Mouse (Mus musculus): ENCODE results near the gene Pbx3. TPM values are rescaled to one million over a fixed set of nuclear protein-coding genes. Genes with fewer than 3 reads are reported as not detected.

The Pbx3 gene
- polyA plus RNA-seq, 1 experiment from 2014 or later, result 12.0 TPM

DNA sequence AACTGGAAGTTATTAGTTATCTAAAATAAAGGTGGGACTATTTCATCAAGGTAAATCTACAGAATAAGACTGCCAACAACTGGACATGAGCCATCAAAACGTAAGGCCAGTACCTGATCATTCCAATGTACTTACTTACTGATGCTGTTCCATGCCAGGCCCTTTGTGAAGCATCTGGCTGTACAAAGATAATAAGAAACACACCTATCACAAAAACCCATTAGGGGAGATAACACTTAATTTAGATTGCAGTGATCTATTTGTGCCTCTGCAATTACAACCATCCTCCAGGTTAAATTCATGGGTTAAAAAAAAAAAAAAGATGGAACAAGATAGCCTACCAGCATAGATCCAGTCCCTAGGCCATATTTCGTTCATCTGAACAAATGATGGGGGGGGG lies 88.7 kb downstream of the Pbx3 start:
- Histone ChIP-seq H3K36me3 (no peaks in the 10 kb centered on the region), H3K27ac (no peak overlapping the region), H3K9me3 (replicated peaks) (no peaks in the 10 kb centered on the region), H3K27me3 (replicated peaks) (no peaks in the 10 kb centered on the region), H3K9ac (no peak overlapping the region), H3K4me3 (no peak overlapping the region), H3K4me1 (peaks cover 9% of the 10 kb centered on the region), H3K4me2 (no peak overlapping the region)
- 57% methylated on average over 2 of the region's 2 CpGs for WGBS (ENCODE audit: insufficient replicate concordance)
- ATAC-seq, result no peak

DNA sequence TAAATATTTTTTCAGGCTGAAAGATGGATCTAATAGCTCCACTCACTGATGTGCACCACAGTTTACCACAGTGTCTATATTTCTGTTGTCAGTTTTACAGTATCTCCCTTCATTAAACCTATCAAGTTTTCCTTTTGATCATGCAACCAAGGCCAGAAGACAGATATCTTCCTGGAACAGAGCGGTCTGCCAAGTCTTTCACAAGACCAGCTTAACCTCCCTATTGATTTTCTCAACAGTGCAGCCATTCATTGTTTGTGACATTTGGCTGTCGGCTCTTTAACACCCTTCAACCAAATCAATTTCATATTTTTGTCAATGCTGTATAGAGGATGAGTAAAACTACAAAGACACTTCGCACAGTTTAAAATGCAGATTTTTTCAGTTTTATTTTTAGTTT lies 91.9 kb downstream of the Pbx3 start:
- no peak for ATAC-seq
- H3K27ac ChIP-seq, result no peak overlapping the region
- no peaks in the 10 kb centered on the region for H3K27me3 ChIP-seq (replicated peaks)
- H3K36me3 ChIP-seq, result no peaks in the 10 kb centered on the region
- peaks cover 9% of the 10 kb centered on the region for H3K4me1 ChIP-seq
- H3K9me3 ChIP-seq (replicated peaks), result no peaks in the 10 kb centered on the region
- no peak overlapping the region for H3K4me3 ChIP-seq
- 80% methylated on average over 3 of the region's 3 CpGs for WGBS (ENCODE audit: insufficient replicate concordance)
- H3K9ac ChIP-seq, result no peak overlapping the region
- no peak overlapping the region for H3K4me2 ChIP-seq

DNA sequence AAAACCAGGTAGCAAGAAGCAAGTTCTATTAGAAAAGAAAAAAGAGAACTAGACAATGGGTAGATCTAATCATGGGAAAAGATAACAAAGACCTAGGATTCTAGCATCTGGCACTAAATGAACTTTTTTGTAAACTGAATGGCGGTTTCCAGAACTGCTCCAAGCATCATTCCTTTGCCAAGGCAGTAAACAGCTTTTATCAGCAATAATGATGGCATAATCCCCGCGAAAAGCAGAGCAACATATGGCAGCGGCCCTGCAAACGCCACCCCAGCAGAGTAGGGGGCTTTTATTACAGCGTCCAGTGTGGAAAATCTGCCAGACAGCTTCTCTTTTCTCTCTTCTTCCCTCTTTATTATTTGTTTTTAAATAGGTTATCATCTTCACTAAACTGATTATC lies 93.2 kb downstream of the Pbx3 start:
- H3K9ac ChIP-seq, result no peak overlapping the region
- H3K4me3 ChIP-seq, result no peak overlapping the region
- WGBS (ENCODE audit: insufficient replicate concordance), result 79% methylated on average over 6 of the region's 6 CpGs
- no peaks in the 10 kb centered on the region for H3K27me3 ChIP-seq (replicated peaks)
- H3K9me3 ChIP-seq (replicated peaks), result no peaks in the 10 kb centered on the region
- no peak for ATAC-seq
- H3K4me1 ChIP-seq, result peaks cover 9% of the 10 kb centered on the region
- H3K27ac ChIP-seq, result no peak overlapping the region
- H3K4me2 ChIP-seq, result no peak overlapping the region
- no peaks in the 10 kb centered on the region for H3K36me3 ChIP-seq

DNA sequence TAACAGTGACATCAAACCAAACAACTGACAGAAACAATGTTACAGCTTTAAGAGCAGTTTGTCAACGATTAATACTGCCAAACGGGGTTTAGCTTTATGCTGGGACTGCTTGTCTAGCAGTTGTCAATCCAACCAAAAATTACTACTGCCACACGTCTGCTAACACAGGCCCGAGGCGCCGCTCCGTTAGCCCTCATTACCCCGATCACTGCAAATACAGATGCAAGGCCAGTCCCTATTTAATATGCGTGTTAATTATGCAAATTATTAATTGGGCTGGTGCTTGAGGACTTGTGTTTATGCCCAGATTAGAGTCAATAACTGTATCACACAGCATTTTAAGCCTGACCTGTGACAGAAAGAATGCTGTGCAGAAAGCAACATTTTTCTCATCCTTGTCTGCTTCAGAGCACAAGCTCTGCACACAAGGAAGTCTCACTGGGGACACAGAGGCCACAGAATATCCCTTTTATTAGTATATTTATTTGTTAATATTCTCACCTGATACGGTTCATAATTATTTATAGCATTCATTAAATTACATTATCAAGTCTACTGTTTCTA lies 97.2 kb downstream of the Pbx3 start:
- no peak overlapping the region for H3K27ac ChIP-seq
- no peaks in the 10 kb centered on the region for H3K27me3 ChIP-seq (replicated peaks)
- H3K4me2 ChIP-seq, result no peak overlapping the region
- no peaks in the 10 kb centered on the region for H3K4me1 ChIP-seq
- no peaks in the 10 kb centered on the region for H3K36me3 ChIP-seq
- H3K9ac ChIP-seq, result no peak overlapping the region
- H3K9me3 ChIP-seq (replicated peaks), result no peaks in the 10 kb centered on the region
- no peak for ATAC-seq
- no peak overlapping the region for H3K4me3 ChIP-seq
- 82% methylated on average over 10 of the region's 10 CpGs for WGBS (ENCODE audit: insufficient replicate concordance)

DNA sequence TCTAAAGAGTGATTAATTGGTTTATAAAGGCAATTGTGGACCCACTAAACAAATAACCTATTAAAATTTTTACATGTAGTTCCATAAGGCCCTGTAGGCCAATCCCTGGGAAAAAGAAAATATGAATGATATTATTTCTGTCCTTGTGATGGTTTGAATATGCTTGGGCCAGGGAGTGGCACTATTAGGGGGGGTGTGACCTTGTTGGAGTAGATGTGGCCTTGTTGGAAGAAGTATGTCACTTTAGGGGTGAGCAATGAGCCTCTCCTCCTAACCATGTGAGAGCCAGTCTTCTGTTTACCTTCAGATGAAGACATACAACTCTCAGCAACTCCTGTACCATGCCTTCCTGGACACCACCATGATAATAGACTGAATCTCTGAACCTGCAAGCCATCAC lies 110.9 kb downstream of the Pbx3 start:
- Histone ChIP-seq H3K9me3 (replicated peaks) (no peaks in the 10 kb centered on the region), H3K4me1 (0 out of 2 replicates have a peak, but pooled peaks cover 2% of the 10 kb centered on the region), H3K9ac (no peak overlapping the region), H3K4me3 (no peak overlapping the region), H3K36me3 (no peaks in the 10 kb centered on the region), H3K27ac (no peak overlapping the region), H3K4me2 (no peak overlapping the region), H3K27me3 (replicated peaks) (no peaks in the 10 kb centered on the region)
- ATAC-seq, result no peak

DNA sequence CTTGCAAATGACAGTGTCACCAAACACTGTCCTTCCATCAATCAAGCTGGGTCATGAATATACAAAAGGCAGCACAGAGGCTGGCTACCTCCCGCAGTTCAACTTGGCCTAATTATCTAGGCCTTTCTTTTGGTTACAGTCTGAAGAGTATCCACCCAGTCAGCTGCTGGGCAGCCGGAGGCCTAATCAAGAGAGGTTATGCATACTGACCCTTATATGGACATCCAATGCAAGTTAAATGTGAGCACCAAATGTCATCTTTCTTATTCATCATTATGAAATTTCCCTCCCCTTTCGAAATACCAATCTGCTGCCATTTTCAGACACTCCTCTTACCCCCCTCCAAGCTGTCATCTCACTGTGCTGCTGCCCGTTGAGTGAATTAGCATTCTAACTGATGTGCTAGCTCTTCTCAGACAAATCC lies 112.3 kb downstream of the Pbx3 start:
- Histone ChIP-seq H3K36me3 (no peaks in the 10 kb centered on the region), H3K4me3 (no peak overlapping the region), H3K4me1 (0 out of 2 replicates have a peak, but pooled peaks cover 2% of the 10 kb centered on the region), H3K27ac (no peak overlapping the region), H3K4me2 (no peak overlapping the region), H3K9ac (no peak overlapping the region), H3K9me3 (replicated peaks) (no peaks in the 10 kb centered on the region), H3K27me3 (replicated peaks) (no peaks in the 10 kb centered on the region)
- ATAC-seq, result no peak
- 71% methylated on average over 4 of the region's 4 CpGs for WGBS (ENCODE audit: insufficient replicate concordance)

DNA sequence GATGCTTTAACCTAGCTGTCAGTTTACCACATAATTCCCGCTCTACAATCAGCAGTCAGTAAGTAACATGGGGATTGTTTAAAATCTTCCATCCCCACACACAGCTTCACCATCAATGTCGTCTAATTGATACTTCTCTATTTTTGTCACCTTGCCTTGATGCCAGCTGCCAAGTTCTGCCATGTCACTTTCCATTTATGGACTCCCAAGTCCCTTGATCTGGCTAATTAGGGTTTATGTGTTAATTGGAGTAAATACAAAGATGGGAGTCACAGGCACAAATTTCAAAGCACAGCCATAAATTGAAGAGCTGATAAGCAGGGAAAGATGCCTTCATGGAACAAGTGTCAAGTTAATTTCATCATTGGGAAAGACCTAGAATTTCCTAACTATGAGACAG lies 114.7 kb downstream of the Pbx3 start:
- H3K36me3 ChIP-seq, result no peaks in the 10 kb centered on the region
- no peaks in the 10 kb centered on the region for H3K27me3 ChIP-seq (replicated peaks)
- H3K27ac ChIP-seq, result no peak overlapping the region
- H3K4me2 ChIP-seq, result no peak overlapping the region
- ATAC-seq, result no peak
- no peaks in the 10 kb centered on the region for H3K9me3 ChIP-seq (replicated peaks)
- no peak overlapping the region for H3K4me3 ChIP-seq
- WGBS (ENCODE audit: insufficient replicate concordance), result 68% methylated on average over 2 of the region's 2 CpGs
- H3K9ac ChIP-seq, result no peak overlapping the region
- 0 out of 2 replicates have a peak, but pooled peaks cover 9% of the 10 kb centered on the region for H3K4me1 ChIP-seq

DNA sequence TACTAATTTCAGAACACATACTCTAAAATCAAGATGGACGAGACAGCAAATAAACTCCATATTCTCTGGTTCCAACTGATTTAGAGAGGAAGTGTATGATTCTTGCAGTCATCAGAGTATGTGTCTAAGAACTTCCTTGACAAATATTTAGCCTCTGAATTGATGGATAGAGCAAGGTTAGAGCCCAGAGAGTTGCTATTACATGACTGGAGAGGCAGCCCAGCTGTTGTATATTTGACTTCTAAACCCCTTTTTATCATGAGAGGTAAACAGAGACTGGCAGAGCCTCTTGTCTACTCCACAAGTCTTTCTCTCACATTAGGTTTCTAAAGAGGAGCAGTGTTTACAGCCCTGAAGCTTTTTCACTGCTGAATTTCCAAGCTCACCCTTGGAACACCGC lies 115.3 kb downstream of the Pbx3 start:
- 68% methylated on average over 2 of the region's 2 CpGs for WGBS (ENCODE audit: insufficient replicate concordance)
- Histone ChIP-seq H3K9ac (no peak overlapping the region), H3K4me3 (no peak overlapping the region), H3K9me3 (replicated peaks) (no peaks in the 10 kb centered on the region), H3K27ac (no peak overlapping the region), H3K4me2 (no peak overlapping the region), H3K27me3 (replicated peaks) (no peaks in the 10 kb centered on the region), H3K36me3 (no peaks in the 10 kb centered on the region), H3K4me1 (0 out of 2 replicates have a peak, but pooled peaks cover 12% of the 10 kb centered on the region)
- ATAC-seq, result no peak

DNA sequence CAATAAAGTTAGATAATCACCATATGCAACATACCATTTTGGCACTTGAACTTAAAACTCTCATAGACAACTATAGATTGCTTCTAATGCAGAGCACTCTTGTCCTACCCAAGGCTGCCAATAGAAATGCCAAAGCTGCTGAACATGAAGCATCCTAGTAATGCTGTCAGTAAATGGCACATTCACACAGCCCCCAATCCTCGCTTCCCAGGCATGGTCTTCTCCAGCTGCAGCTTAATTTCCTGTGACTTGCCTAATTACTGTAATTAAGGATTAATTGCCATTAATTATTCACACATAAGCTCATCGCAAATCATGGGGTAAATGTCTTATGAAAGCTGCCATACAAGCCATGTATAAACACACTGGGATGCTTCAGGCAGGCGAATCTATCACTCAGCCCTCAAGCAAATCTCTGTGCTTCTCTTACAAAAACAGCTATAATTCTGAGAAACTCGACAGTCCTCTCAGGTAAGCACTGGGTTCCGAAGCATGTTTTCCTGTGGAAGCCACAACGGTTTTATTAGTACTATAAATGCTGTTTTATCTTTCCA lies 116.9 kb downstream of the Pbx3 start:
- Histone ChIP-seq H3K4me1 (0 out of 2 replicates have a peak, but pooled peaks cover 12% of the 10 kb centered on the region), H3K27ac (no peak overlapping the region), H3K4me2 (no peak overlapping the region), H3K4me3 (no peak overlapping the region), H3K36me3 (no peaks in the 10 kb centered on the region), H3K9me3 (replicated peaks) (no peaks in the 10 kb centered on the region), H3K9ac (no peak overlapping the region), H3K27me3 (replicated peaks) (no peaks in the 10 kb centered on the region)
- 71% methylated on average over 6 of the region's 6 CpGs for WGBS (ENCODE audit: insufficient replicate concordance)
- no peak for ATAC-seq

DNA sequence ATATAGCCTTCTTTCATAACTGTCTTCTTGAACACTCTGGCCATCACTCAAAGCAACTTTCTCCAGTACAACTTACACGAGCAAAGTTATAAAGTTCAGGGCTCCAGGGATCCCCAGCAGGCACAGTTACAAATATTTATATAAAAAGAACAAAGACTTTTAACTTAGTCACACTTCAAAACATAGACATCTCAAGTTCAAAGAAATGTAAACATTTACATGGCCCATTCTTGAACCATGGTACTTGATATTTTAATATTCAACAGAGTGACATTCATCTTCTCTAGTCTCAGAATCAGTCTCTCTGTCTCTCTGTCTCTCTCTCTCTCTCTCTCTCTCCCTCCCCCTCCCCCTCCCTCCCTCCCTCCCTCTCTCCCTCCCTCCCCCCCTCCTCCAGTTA lies 119.3 kb downstream of the Pbx3 start:
- Histone ChIP-seq H3K4me2 (no peak overlapping the region), H3K9ac (no peak overlapping the region), H3K4me1 (peaks cover 21% of the 10 kb centered on the region), H3K36me3 (no peaks in the 10 kb centered on the region), H3K9me3 (replicated peaks) (no peaks in the 10 kb centered on the region), H3K4me3 (no peak overlapping the region), H3K27ac (no peak overlapping the region), H3K27me3 (replicated peaks) (no peaks in the 10 kb centered on the region)
- no peak for ATAC-seq
- WGBS (ENCODE audit: insufficient replicate concordance), result 35% methylated on average over 1 of the region's 1 CpGs

DNA sequence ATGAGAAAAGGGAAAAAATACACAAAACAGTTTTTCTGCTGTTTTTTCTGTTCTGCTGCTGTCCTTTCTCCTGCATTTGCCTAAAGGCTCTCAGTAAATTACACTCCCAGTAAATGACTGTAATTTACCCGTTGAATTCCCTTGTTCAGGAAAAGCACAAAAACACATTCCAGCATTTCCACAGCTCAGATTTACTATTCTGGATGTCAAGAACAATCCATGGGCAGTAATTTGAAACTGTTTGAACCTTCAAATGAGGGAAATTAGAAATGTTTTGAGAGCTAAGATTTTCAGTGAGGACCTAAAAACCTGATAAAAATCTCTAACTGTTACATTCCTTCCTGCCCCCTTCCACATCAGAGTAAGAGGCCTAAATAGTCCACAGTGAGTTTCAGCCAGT lies 119.8 kb downstream of the Pbx3 start:
- no peak overlapping the region for H3K4me2 ChIP-seq
- no peak for ATAC-seq
- H3K9me3 ChIP-seq (replicated peaks), result no peaks in the 10 kb centered on the region
- no peaks in the 10 kb centered on the region for H3K27me3 ChIP-seq (replicated peaks)
- 41% methylated on average over 1 of the region's 1 CpGs for WGBS (ENCODE audit: insufficient replicate concordance)
- no peak overlapping the region for H3K27ac ChIP-seq
- peaks cover 21% of the 10 kb centered on the region for H3K4me1 ChIP-seq
- H3K4me3 ChIP-seq, result no peak overlapping the region
- H3K36me3 ChIP-seq, result no peaks in the 10 kb centered on the region
- no peak overlapping the region for H3K9ac ChIP-seq

DNA sequence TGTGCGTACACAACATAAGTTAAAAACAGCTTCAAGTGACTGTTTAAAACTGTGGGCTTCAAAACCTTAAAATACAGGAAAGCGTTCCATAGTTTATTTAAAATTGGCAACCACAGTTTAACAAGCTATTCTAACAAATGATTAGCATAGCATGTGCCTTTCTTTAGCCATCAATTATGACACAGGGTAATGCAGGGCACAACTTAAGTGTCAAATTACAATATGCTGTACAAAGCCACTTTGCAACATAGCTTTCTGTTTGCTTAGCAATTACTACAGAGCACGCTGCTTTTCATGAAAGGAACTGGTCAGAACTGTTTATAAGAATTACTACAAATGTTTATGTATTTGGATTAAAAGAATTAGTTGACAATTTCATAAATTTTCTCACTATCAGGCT lies 120.7 kb downstream of the Pbx3 start:
- no peak for ATAC-seq
- Histone ChIP-seq H3K27me3 (replicated peaks) (no peaks in the 10 kb centered on the region), H3K9ac (no peak overlapping the region), H3K27ac (no peak overlapping the region), H3K36me3 (no peaks in the 10 kb centered on the region), H3K4me1 (peaks cover 21% of the 10 kb centered on the region), H3K9me3 (replicated peaks) (no peaks in the 10 kb centered on the region), H3K4me3 (no peak overlapping the region), H3K4me2 (no peak overlapping the region)
- 77% methylated on average over 3 of the region's 3 CpGs for WGBS (ENCODE audit: insufficient replicate concordance)

Measured in liver, embryonic 12.5 days (tissue).